Mouse (Mus musculus) frontal cortex, adult (tissue): Measurements from ENCODE around the gene Slc25a12.
A peak's percentile ranks its signal among the peaks of the same experiment; 100 is the strongest.

ENCODE experiments used
- ATAC-seq: cut with Nextera tagmentation; 2 replicates; pipeline ENCODE4 v1.9.2; 2017; ENCODE audit warnings: mild to moderate bottlenecking, moderate library complexity, mixed read lengths; ENCODE audit not compliant: low TSS enrichment

Gene Slc25a12

DNA sequence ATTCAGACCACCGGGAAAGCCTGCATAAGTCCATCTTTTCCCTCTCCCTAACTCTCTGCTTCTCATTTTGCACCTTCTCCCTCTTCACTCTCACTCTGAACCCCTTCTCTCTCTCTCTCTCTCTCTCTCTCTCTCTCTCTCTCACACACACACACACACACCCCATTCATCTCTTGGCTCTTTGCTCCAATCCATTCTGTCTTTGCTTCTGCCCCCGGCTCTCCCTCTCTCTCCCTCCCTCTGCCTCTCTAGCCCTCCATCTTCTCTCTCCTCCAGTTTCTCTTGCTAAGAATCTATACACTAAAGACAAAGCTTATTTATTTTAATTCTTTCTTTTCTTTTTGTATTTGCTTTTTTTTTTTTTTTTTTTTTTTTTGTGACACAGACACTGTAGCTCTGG lies 57.8 kb downstream of the Slc25a12 start:
- ATAC-seq = no peak

GRCm38 (mm10) chr2:71306357-71306756 lies 61.2 kb downstream of the Slc25a12 start:
- no peak for ATAC-seq

DNA sequence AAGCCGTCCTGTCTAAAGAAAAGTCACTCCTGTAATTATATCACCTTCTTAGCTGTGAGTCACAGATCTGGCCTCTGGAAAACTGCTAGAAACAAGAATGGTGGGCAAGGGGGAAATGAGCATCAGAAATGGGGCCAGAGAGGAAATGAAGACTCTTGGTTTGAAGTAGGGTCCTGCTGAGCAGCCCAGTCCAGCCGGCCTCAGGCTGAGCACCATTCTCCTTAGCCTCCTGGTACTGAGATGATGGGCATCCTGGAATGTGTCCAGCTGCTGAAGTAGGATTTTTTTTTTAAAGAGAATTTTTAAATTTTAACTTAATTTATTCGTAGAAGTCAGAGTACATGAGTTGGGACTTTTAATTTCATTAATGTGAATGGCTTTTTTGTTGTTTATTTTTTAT lies 62.7 kb downstream of the Slc25a12 start:
- ATAC-seq = no peak

GRCm38 (mm10) chr2:71303221-71303620 lies 64.3 kb downstream of the Slc25a12 start:
- ATAC-seq = peak; percentile 75

- no peak for ATAC-seq
These were observed 65.3 kb downstream of the Slc25a12 start for GRCm38 (mm10) chr2:71302156-71302663.

- ATAC-seq = no peak
These were observed 68.8 kb downstream of the Slc25a12 start for GRCm38 (mm10) chr2:71298729-71299128.

GRCm38 (mm10) chr2:71297501-71297900 lies 70.0 kb downstream of the Slc25a12 start:
- ATAC-seq = peak; percentile 79

DNA sequence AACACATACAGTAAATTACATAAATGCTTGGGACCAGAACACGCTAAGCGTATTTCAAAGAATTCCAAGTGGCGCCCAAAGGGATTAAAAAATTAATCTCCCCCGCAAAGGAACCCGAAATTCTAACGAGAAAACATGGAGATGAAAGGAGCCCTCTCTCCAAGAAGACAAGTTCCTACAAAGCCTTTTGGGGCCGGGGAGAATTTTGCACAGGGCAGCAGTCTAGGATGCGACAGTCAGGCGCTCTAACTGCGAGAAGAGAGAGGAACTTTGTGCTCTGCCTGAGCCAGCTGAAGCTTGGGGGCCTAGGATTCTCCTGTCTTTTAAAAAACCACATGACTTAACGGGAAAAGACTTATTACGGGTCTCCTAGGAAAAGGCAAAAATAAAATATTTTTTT lies 71.7 kb downstream of the Slc25a12 start:
- no peak for ATAC-seq

- ATAC-seq = 0 out of 2 replicates have a peak, but pooled peaks have one; percentile 21
These were observed 73.1 kb downstream of the Slc25a12 start for GRCm38 (mm10) chr2:71294489-71294888.

GRCm38 (mm10) chr2:71293983-71294382 lies 73.6 kb downstream of the Slc25a12 start:
- no peak for ATAC-seq

DNA sequence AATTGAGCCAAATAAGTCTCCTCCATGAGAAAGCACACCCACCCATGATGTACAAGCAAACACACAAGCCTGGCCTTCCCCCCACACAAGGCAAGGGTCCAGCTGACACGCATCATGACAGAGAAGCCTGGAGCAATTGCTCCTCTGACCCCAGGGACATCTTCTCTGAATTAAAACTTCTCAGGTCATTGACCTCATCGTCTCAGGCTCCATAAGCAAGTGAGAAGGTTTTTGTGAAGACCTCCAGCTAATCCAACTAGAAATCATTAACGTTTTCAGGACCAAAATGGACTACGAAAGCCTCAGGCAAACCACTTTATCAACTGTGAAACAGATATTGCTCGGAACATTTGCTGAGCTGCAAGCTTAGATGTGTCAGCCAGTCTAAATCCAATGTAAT lies 76.0 kb downstream of the Slc25a12 start:
- no peak; the same call in 1 of the 2 replicates for ATAC-seq

GRCm38 (mm10) chr2:71290107-71290775 lies 77.3 kb downstream of the Slc25a12 start:
- peak; percentile 84 for ATAC-seq

- no peak for ATAC-seq
These were observed 85.6 kb downstream of the Slc25a12 start for GRCm38 (mm10) chr2:71281981-71282380.

GRCm38 (mm10) chr2:71278791-71279775 lies 88.5 kb downstream of the Slc25a12 start:
- peak; percentile 42 for ATAC-seq

DNA sequence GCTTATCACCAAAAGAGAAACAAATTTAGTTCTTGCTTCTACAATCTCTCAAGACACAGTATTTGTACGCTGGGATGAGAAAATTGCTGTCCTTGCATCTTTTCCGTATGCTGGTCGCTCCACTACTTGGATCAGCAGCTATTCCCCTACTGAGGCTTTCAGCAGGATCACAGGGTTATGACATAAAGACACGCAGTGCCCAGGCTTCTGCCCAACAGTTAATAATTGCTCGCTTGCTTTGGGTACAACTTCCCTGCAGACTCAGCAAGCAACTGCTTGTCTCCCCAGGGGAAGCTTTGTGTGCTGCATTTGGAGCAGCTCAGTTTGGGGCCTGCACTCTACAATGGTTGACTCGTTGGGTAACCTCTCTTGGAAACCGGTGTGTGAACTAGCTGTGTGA lies 91.8 kb downstream of the Slc25a12 start:
- no peak for ATAC-seq

GRCm38 (mm10) chr2:71273955-71274679 lies 93.4 kb downstream of the Slc25a12 start:
- ATAC-seq = peak; percentile 75

DNA sequence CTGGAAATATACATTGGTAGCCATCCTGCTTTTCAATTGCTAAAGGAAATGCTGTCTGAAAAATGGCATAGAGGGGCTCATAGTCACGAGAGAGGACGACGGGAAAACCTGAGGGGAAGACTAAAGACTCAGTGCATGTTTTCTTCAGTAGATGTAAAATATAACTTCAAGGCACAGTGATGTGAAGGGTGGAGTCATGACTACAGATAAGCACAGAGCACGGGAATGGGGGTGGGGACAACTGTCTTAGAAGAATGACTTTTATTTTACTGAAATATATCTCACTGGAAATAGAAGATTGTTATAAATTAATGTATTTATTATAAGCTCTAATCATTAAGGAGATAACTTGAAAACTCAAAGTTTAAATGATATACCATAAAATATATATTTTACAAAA lies 97.5 kb downstream of the Slc25a12 start:
- no peak for ATAC-seq

GRCm38 (mm10) chr2:71269332-71269731 lies 98.2 kb downstream of the Slc25a12 start:
- ATAC-seq = no peak

DNA sequence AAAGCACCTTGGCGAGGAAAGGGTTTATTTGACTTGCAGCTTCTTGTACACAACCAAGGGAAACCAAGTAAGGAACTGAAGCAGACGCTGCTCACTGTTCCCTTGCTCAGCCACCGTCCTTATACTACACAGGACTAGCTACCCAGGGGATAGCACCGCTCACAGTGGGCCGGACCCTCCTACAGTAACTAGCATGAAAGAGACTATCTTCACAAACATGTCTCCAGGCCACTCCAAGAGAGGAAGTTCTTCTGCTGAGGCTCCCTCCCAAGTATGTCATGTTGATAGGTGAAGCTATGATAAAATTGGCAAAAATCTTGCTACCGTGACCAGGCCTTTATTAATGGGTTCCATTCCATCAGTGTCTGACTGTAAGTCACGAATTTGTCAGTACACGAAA lies 98.9 kb downstream of the Slc25a12 start:
- ATAC-seq = no peak

GRCm38 (mm10) chr2:71264585-71264984 lies 103.0 kb downstream of the Slc25a12 start:
- no peak for ATAC-seq

GRCm38 (mm10) chr2:71256581-71256980 lies 111.0 kb downstream of the Slc25a12 start:
- ATAC-seq = no peak

- no peak for ATAC-seq
These were observed 112.7 kb downstream of the Slc25a12 start for GRCm38 (mm10) chr2:71254836-71255235.
